16 mouse cellular contexts compared by ENCODE assay signal in genomic region chr5:110546136-110546535, GRCm38 (mm10). TPM values are rescaled to one million over a fixed set of nuclear protein-coding genes. Genes with fewer than 3 reads are reported as not detected.
DNase-seq lines count a peak whose midpoint lies in the region; ATAC-seq lines count a peak whose summit lies in the region.
"Had no signal": no experiment of that assay in that cellular context is flagged by ENCODE, and none has a peak within 500 bp of the region (broad histone marks: within the 10 kb centered on the region; RNA-seq: fewer than 3 reads in every experiment).

No protein-coding gene starts in this region.

- H3K27me3 ChIP-seq in forebrain, embryonic 13.5 days = peaks cover 65% of the 10 kb centered on the region
- peaks cover 74% of the 10 kb centered on the region for H3K27me3 ChIP-seq in forebrain, embryonic 10.5 days (ENCODE audit: poor library complexity, severe bottlenecking)
- H3K27me3 ChIP-seq in neural tube, embryonic 12.5 days (replicated peaks) = peaks cover 38% of the 10 kb centered on the region
- peaks cover 20% of the 10 kb centered on the region for H3K27me3 ChIP-seq in hindbrain, embryonic 14.5 days (ENCODE audit: control insufficient read depth, insufficient read depth, low read length)
- H3K27me3 ChIP-seq in neural tube, embryonic 14.5 days (ENCODE audit: control insufficient read depth, insufficient read depth, low read length) = peaks cover 17% of the 10 kb centered on the region

- ATAC-seq in forebrain, embryonic 13.5 days = no peak
- ATAC-seq in neural tube, embryonic 12.5 days (ENCODE audit: low FRiP score, low read depth) = no peak
- no peak for ATAC-seq in hindbrain, embryonic 14.5 days (ENCODE audit: low FRiP score)
- ATAC-seq in neural tube, embryonic 14.5 days (ENCODE audit: low read depth) = no peak

- no peak for DNase-seq in forebrain, embryonic 10.5 days (ENCODE audit: extremely low spot score, low spot score)
- no peak for DNase-seq in neural tube, embryonic 10.5 days (ENCODE audit: extremely low spot score, low spot score)
- no peak for DNase-seq in hindbrain, embryonic 14.5 days (ENCODE audit: low spot score)
- DNase-seq in lung, postnatal 14 days = no peak
- DNase-seq in layer of hippocampus, postnatal 14 days (ENCODE audit: low spot score in 2 of 2) = no peak
- DNase-seq: gastrocnemius, postnatal 14 days; kidney, postnatal 10 days; right cerebral cortex, postnatal 25 days; thymus, postnatal 14 days had no signal

- WGBS in forebrain, embryonic 13.5 days = 92% methylated on average over 11 of the region's 11 CpGs
- WGBS in forebrain, embryonic 10.5 days = 88% methylated on average over 11 of the region's 11 CpGs
- WGBS in neural tube, embryonic 12.5 days = 84% methylated on average over 11 of the region's 11 CpGs
- WGBS in hindbrain, embryonic 14.5 days = 82% methylated on average over 11 of the region's 11 CpGs
- 68% methylated on average over 11 of the region's 11 CpGs for WGBS in neural tube, embryonic 14.5 days

- H3K4me1 ChIP-seq in forebrain, embryonic 13.5 days = peaks cover 10% of the 10 kb centered on the region
- H3K4me1 ChIP-seq in forebrain, embryonic 10.5 days = peaks cover 16% of the 10 kb centered on the region
- peaks cover 22% of the 10 kb centered on the region for H3K4me1 ChIP-seq in neural tube, embryonic 12.5 days
- peaks cover 13% of the 10 kb centered on the region for H3K4me1 ChIP-seq in hindbrain, embryonic 14.5 days (replicated peaks; ENCODE audit: control insufficient read depth, insufficient read depth, low read length)
- H3K4me1 ChIP-seq in neural tube, embryonic 14.5 days (ENCODE audit: control insufficient read depth, insufficient read depth, low read length) = peaks cover 18% of the 10 kb centered on the region

- H3K27ac ChIP-seq in forebrain, embryonic 13.5 days = no peak overlapping the region
- H3K27ac ChIP-seq in forebrain, embryonic 10.5 days = no peak overlapping the region
- H3K27ac ChIP-seq in neural tube, embryonic 12.5 days = no peak overlapping the region
- no peak overlapping the region for H3K27ac ChIP-seq in hindbrain, embryonic 14.5 days
- H3K27ac ChIP-seq in neural tube, embryonic 14.5 days (ENCODE audit: low read depth, low read length) = no peak overlapping the region
- H3K27ac ChIP-seq: limb, embryonic 15.5 days; lung, embryonic 15.5 days had no signal

- no peak overlapping the region for H3K9ac ChIP-seq in forebrain, embryonic 13.5 days
- no peak overlapping the region for H3K9ac ChIP-seq in neural tube, embryonic 12.5 days
- H3K9ac ChIP-seq in hindbrain, embryonic 14.5 days = peak overlapping the region; percentile 74; the same call in 1 of the 2 replicates
- 0 out of 2 replicates have a peak overlapping the region, but pooled peaks have one; percentile 11 for H3K9ac ChIP-seq in neural tube, embryonic 14.5 days (replicated peaks; ENCODE audit: low read depth, low read length)
- H3K9ac ChIP-seq: limb, embryonic 15.5 days; lung, embryonic 15.5 days had no signal

- no peak overlapping the region for H3K4me3 ChIP-seq in forebrain, embryonic 13.5 days
- no peak overlapping the region for H3K4me3 ChIP-seq in forebrain, embryonic 10.5 days
- H3K4me3 ChIP-seq in neural tube, embryonic 12.5 days = no peak overlapping the region
- H3K4me3 ChIP-seq in hindbrain, embryonic 14.5 days (replicated peaks; ENCODE audit: low read length) = 0 out of 2 replicates have a peak overlapping the region, but pooled peaks have one; percentile 62
- peak overlapping the region; percentile 52; the same call in 1 of the 2 replicates for H3K4me3 ChIP-seq in neural tube, embryonic 14.5 days (ENCODE audit: low read depth, low read length)
- H3K4me3 ChIP-seq: erythroblast, embryonic 14.5 days; limb, embryonic 15.5 days; lung, embryonic 15.5 days had no signal

- peak overlapping the region; percentile 69; the same call in 1 of the 2 replicates for H3K4me2 ChIP-seq in forebrain, embryonic 13.5 days
- peak overlapping the region; percentile 71 for H3K4me2 ChIP-seq in neural tube, embryonic 12.5 days (replicated peaks)
- peak overlapping the region; percentile 73 for H3K4me2 ChIP-seq in hindbrain, embryonic 14.5 days (replicated peaks)
- peak overlapping the region; percentile 70 for H3K4me2 ChIP-seq in neural tube, embryonic 14.5 days (ENCODE audit: low read depth, low read length)
- H3K4me2 ChIP-seq: limb, embryonic 15.5 days; lung, embryonic 15.5 days had no signal

- H3K36me3 ChIP-seq in forebrain, embryonic 13.5 days (ENCODE audit: poor library complexity, severe bottlenecking) = no peaks in the 10 kb centered on the region
- H3K36me3 ChIP-seq in forebrain, embryonic 10.5 days (replicated peaks) = no peaks in the 10 kb centered on the region
- H3K36me3 ChIP-seq in neural tube, embryonic 12.5 days = no peaks in the 10 kb centered on the region
- no peaks in the 10 kb centered on the region for H3K36me3 ChIP-seq in hindbrain, embryonic 14.5 days (replicated peaks; ENCODE audit: control insufficient read depth, insufficient read depth)
- no peaks in the 10 kb centered on the region for H3K36me3 ChIP-seq in neural tube, embryonic 14.5 days (ENCODE audit: control insufficient read depth, insufficient read depth, low read length)
- H3K36me3 ChIP-seq: limb, embryonic 15.5 days; lung, embryonic 15.5 days had no signal

- H3K9me3 ChIP-seq in forebrain, embryonic 13.5 days (replicated peaks) = no peaks in the 10 kb centered on the region
- H3K9me3 ChIP-seq in forebrain, embryonic 10.5 days = no peaks in the 10 kb centered on the region
- H3K9me3 ChIP-seq in neural tube, embryonic 12.5 days = no peaks in the 10 kb centered on the region
- no peaks in the 10 kb centered on the region for H3K9me3 ChIP-seq in hindbrain, embryonic 14.5 days (ENCODE audit: control insufficient read depth, low read length)
- H3K9me3 ChIP-seq in neural tube, embryonic 14.5 days (ENCODE audit: control insufficient read depth, low read length) = no peaks in the 10 kb centered on the region
- H3K9me3 ChIP-seq: limb, embryonic 15.5 days; lung, embryonic 15.5 days had no signal

RNA-seq across cellular contexts. Expression of gene Galnt9, which starts 2.0 kb away (rescaled TPM):
- polyA plus RNA-seq in forebrain, embryonic 13.5 days (2015; fragmentation: Nextera tagmentation; extraction: Ambion mirVana) = 4.8 and 5.6 TPM in 2 replicates
- polyA plus RNA-seq in forebrain, embryonic 10.5 days (2016; fragmentation: Nextera tagmentation; extraction: Ambion mirVana) = 0.44 and 0.67 TPM in 2 replicates
- 10.6 and 15.0 TPM in 2 replicates for polyA plus RNA-seq in neural tube, embryonic 12.5 days (2016; fragmentation: Nextera tagmentation; extraction: Ambion mirVana)
- 23.9 and 26.9 TPM in 2 replicates for polyA plus RNA-seq in hindbrain, embryonic 14.5 days (2014; fragmentation: Nextera tagmentation; extraction: Ambion mirVana)
- 25.1 and 26.0 TPM in 2 replicates for polyA plus RNA-seq in neural tube, embryonic 14.5 days (2014; fragmentation: Nextera tagmentation; extraction: Ambion mirVana)
- 100 to 1,000 TPM in 1 of 2 experiments, 10 to 100 TPM in 1; 95.1 to 106 TPM for total RNA-seq in layer of hippocampus, postnatal 14 days (2021)
- total RNA-seq: gastrocnemius, postnatal 14 days; megakaryocyte-erythroid progenitor cell, adult 5-6 weeks had no signal

Comparison
In these comparisons a context has a peak if more than half of its experiments do, and no peak if none do; other contexts are left out.
1. H3K4me3 ChIP-seq: peak in hindbrain, embryonic 14.5 days (single experiment) and neural tube, embryonic 14.5 days (single experiment); none in forebrain, embryonic 13.5 days (single experiment), forebrain, embryonic 10.5 days (single experiment) and neural tube, embryonic 12.5 days (single experiment).
2. H3K9ac ChIP-seq: peak in hindbrain, embryonic 14.5 days (single experiment) and neural tube, embryonic 14.5 days (single experiment); none in forebrain, embryonic 13.5 days (single experiment) and neural tube, embryonic 12.5 days (single experiment).
3. Peak in every context shown above with its lines, with median percentiles within 50 percentile points of each other: H3K4me2 ChIP-seq.